Mouse (Mus musculus): ENCODE measurements around the gene Hoxd13.

Gene Hoxd13

GRCm38 (mm10) chr2:74661685-74662084, 6.4 kb upstream of the Hoxd13 start:
- DNase-seq (ENCODE audit: low spot score): no peak

- DNase-seq (ENCODE audit: low spot score): no peak
Observed at GRCm38 (mm10) chr2:74663291-74663925, 4.7 kb upstream of the Hoxd13 start.

- no peak for DNase-seq (ENCODE audit: low spot score)
Observed at GRCm38 (mm10) chr2:74666411-74666810, 1.7 kb upstream of the Hoxd13 start.

GRCm38 (mm10) chr2:74667191-74667841, 794 bp upstream of the Hoxd13 start:
- DNase-seq (ENCODE audit: low spot score): no peak

- no peak for DNase-seq (ENCODE audit: low spot score)
Observed at GRCm38 (mm10) chr2:74668370-74669229, 490 bp downstream of the Hoxd13 start.

GRCm38 (mm10) chr2:74669230-74669578, 1.1 kb downstream of the Hoxd13 start:
- no peak for DNase-seq (ENCODE audit: low spot score)

- no peak for DNase-seq (ENCODE audit: low spot score)
Observed at GRCm38 (mm10) chr2:74669650-74670235, 1.6 kb downstream of the Hoxd13 start.

GRCm38 (mm10) chr2:74670632-74671188, 2.6 kb downstream of the Hoxd13 start:
- DNase-seq (ENCODE audit: low spot score): no peak

- DNase-seq (ENCODE audit: low spot score): no peak
Observed at GRCm38 (mm10) chr2:74671847-74672246, 3.7 kb downstream of the Hoxd13 start.

GRCm38 (mm10) chr2:74672481-74673362, 4.6 kb downstream of the Hoxd13 start:
- no peak for DNase-seq (ENCODE audit: low spot score)

GRCm38 (mm10) chr2:74673835-74674425, 5.8 kb downstream of the Hoxd13 start:
- DNase-seq (ENCODE audit: low spot score): no peak

GRCm38 (mm10) chr2:74674881-74675665, 7.0 kb downstream of the Hoxd13 start, which contains the start of gene Hoxd12:
Gene Hoxd12 (plus strand): TSS chr2:74675013.
- no peak for DNase-seq (ENCODE audit: low spot score)

- DNase-seq (ENCODE audit: low spot score): no peak
Observed at GRCm38 (mm10) chr2:74675666-74676282, 7.7 kb downstream of the Hoxd13 start.

GRCm38 (mm10) chr2:74676376-74677052, 8.4 kb downstream of the Hoxd13 start:
- no peak for DNase-seq (ENCODE audit: low spot score)

GRCm38 (mm10) chr2:74677106-74677505, 9.0 kb downstream of the Hoxd13 start:
- DNase-seq (ENCODE audit: low spot score): no peak

- DNase-seq (ENCODE audit: low spot score): no peak
Observed at GRCm38 (mm10) chr2:74678891-74679595, 10.9 kb downstream of the Hoxd13 start, which contains the start of gene Hoxd11. Gene Hoxd11 (plus strand): TSS chr2:74679557.

- no peak for DNase-seq (ENCODE audit: low spot score)
Observed at GRCm38 (mm10) chr2:74679596-74679971, 11.5 kb downstream of the Hoxd13 start.

- DNase-seq (ENCODE audit: low spot score): no peak
Observed at GRCm38 (mm10) chr2:74679980-74680379, 11.9 kb downstream of the Hoxd13 start.

Data from layer of hippocampus, adult 9-10 months (tissue).